Mouse (Mus musculus): ENCODE measurements at regions not wholly inside any gene's neighbourhood (a gene's known extent, or its start where the extent isn't known, plus 50 kb on each side); places are given as distances from the start of the nearest gene placed in this dataset.

DNA sequence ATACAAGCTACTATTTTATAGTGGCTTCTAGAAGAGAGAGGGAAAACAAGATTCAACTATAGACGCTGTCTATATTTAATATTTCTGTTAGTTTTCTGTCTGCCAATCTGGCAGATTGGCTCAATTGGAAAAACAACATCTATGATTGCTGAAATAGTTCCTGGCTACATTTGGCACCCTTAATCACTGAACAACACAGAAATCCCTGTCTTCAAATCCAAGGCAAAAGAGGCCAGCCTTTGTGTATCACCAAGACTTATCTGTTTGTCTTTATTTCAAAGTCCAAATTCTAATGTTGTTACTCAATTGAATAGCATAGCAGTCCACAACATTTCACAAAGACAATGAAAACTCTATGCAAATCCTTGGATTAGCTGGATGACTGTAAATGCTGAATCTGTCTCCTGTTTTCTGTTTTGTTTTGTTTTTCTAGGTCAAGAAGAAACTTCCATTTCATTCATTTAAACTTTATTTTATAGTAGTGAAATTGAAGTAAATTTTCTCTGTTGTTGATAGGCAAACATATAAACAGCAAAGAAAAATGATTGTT, 265.1 kb upstream of the Gm9747 start:
- Histone ChIP-seq H3K4me1 (ENCODE audit: insufficient read depth, low read length) (no peaks in the 10 kb centered on the region), H3K27me3 (ENCODE audit: insufficient read depth, low read length) (no peaks in the 10 kb centered on the region), H3K9me3 (ENCODE audit: low read length) (no peaks in the 10 kb centered on the region), H3K4me3 (ENCODE audit: low read depth, low read length) (no peak overlapping the region), H3K27ac (ENCODE audit: low read depth, low read length) (no peak overlapping the region), H3K36me3 (ENCODE audit: insufficient read depth, low read length) (no peaks in the 10 kb centered on the region), H3K4me2 (ENCODE audit: low read depth, low read length, poor library complexity, severe bottlenecking) (no peak overlapping the region), H3K9ac (replicated peaks; ENCODE audit: low read length, poor library complexity, severe bottlenecking) (no peak overlapping the region)
- DNase-seq (ENCODE audit: low spot score) (no peak), ATAC-seq (ENCODE audit: low FRiP score) (no peak)
- TF ChIP-seq CTCF (IDR thresholded peaks at IDR 0.05) = no peak
- WGBS = 76% methylated on average over 1 of the region's 1 CpGs

DNA sequence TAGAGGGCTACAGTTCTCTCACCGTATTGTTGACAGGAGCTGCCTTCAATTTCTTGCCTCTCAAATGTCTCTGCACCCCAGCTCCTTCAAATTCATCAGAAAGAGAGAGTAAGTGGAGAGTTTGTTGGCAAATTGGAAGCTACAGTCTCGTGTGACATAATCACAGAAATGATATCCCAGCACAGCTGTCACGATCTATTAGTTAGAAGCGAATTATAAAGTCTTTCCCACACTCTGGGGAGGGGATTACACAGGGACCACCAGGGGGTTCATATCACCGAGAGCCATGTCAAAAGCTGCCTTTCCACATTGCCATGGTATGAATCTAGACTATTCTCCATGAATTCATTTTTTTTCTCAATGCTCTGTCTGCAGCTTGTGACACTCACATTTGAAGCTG, 260.3 kb upstream of the Gm9747 start:
- DNase-seq (ENCODE audit: low spot score) = no peak
- Histone ChIP-seq H3K9me3 (ENCODE audit: low read length) (no peaks in the 10 kb centered on the region), H3K4me2 (ENCODE audit: low read depth, low read length, poor library complexity, severe bottlenecking) (no peak overlapping the region), H3K4me1 (ENCODE audit: insufficient read depth, low read length) (no peaks in the 10 kb centered on the region), H3K27ac (ENCODE audit: low read depth, low read length) (no peak overlapping the region), H3K36me3 (ENCODE audit: insufficient read depth, low read length) (no peaks in the 10 kb centered on the region), H3K4me3 (ENCODE audit: low read depth, low read length) (no peak overlapping the region), H3K27me3 (ENCODE audit: insufficient read depth, low read length) (no peaks in the 10 kb centered on the region), H3K9ac (replicated peaks; ENCODE audit: low read length, poor library complexity, severe bottlenecking) (no peak overlapping the region)
- no peak for ATAC-seq (ENCODE audit: low FRiP score)
- TF ChIP-seq CTCF (IDR thresholded peaks at IDR 0.05) = no peak
- WGBS = 50% methylated on average over 5 of the region's 5 CpGs

DNA sequence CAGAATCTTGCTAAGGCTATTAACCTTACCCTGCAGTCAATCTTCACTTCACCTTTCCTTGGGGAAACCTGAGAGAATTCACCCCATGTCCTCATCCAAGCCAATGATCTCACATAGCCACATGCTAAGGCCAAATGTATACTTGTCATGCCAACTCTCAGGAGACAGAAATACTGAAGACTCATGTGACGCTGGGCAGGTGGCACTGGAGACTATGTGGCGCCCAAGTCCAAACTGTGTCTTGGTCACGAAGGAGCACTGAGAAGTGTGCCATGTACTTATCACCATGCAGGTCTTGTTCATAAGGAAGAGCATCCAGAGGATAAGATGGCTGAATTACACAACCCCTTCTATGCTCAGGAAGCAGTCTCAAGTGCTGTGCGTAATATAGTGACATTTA, 259.4 kb upstream of the Gm9747 start:
- Histone ChIP-seq H3K27me3 (ENCODE audit: insufficient read depth, low read length) (no peaks in the 10 kb centered on the region), H3K9me3 (ENCODE audit: low read length) (no peaks in the 10 kb centered on the region), H3K4me2 (ENCODE audit: low read depth, low read length, poor library complexity, severe bottlenecking) (no peak overlapping the region), H3K36me3 (ENCODE audit: insufficient read depth, low read length) (no peaks in the 10 kb centered on the region), H3K4me1 (ENCODE audit: insufficient read depth, low read length) (no peaks in the 10 kb centered on the region), H3K27ac (ENCODE audit: low read depth, low read length) (no peak overlapping the region), H3K9ac (replicated peaks; ENCODE audit: low read length, poor library complexity, severe bottlenecking) (no peak overlapping the region), H3K4me3 (ENCODE audit: low read depth, low read length) (no peak overlapping the region)
- ATAC-seq (ENCODE audit: low FRiP score) = no peak
- TF ChIP-seq CTCF (IDR thresholded peaks at IDR 0.05) = no peak
- 91% methylated on average over 4 of the region's 4 CpGs for WGBS
- DNase-seq (ENCODE audit: low spot score) = no peak

DNA sequence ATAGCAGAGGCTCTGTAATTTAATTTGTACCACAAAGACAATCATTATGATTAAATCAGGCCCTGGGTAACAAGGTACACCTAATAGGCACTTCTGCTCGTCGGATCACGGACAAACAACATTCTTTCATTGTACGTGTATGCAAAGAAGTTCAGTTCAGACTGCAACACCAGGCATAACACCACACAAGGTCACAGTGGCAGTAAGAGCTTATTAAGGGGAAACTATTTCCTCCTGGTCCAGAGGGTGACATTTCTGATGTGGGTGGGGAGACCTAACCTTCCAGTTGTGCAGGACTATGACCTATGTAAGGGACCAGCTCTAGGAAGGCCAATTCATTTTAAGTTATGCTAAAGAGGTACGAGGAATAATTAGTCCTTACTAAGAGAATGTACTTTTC, 225.0 kb upstream of the Gm9747 start:
- Histone ChIP-seq H3K9ac (replicated peaks; ENCODE audit: low read length, poor library complexity, severe bottlenecking) (no peak overlapping the region), H3K4me2 (ENCODE audit: low read depth, low read length, poor library complexity, severe bottlenecking) (no peak overlapping the region), H3K9me3 (ENCODE audit: low read length) (no peaks in the 10 kb centered on the region), H3K27ac (ENCODE audit: low read depth, low read length) (no peak overlapping the region), H3K4me3 (ENCODE audit: low read depth, low read length) (no peak overlapping the region), H3K4me1 (ENCODE audit: insufficient read depth, low read length) (no peaks in the 10 kb centered on the region), H3K36me3 (ENCODE audit: insufficient read depth, low read length) (no peaks in the 10 kb centered on the region), H3K27me3 (ENCODE audit: insufficient read depth, low read length) (no peaks in the 10 kb centered on the region)
- no peak for ATAC-seq (ENCODE audit: low FRiP score)
- TF ChIP-seq CTCF (IDR thresholded peaks at IDR 0.05) = no peak
- DNase-seq (ENCODE audit: low spot score) = no peak
- 84% methylated on average over 5 of the region's 5 CpGs for WGBS

DNA sequence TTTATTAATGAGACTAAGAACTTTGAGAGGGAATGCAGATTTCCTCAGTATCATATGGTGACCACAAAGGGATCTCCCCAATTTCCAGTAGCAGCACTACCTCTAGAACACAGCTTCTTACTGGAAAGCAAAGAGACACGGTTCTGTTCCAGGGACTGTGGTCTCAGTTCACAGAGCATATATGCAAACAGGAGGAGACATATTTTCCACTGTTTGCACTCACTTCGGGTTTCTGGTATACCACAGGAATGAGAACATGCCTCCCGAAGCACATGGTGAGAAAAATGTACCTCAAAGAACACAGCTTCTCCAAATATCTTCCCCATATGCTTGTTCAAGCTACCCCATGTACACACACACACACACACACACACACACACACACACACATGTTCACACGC, 224.1 kb upstream of the Gm9747 start:
- Histone ChIP-seq H3K4me1 (ENCODE audit: insufficient read depth, low read length) (no peaks in the 10 kb centered on the region), H3K27ac (ENCODE audit: low read depth, low read length) (no peak overlapping the region), H3K4me3 (ENCODE audit: low read depth, low read length) (no peak overlapping the region), H3K4me2 (ENCODE audit: low read depth, low read length, poor library complexity, severe bottlenecking) (no peak overlapping the region), H3K27me3 (ENCODE audit: insufficient read depth, low read length) (no peaks in the 10 kb centered on the region), H3K9me3 (ENCODE audit: low read length) (no peaks in the 10 kb centered on the region), H3K9ac (replicated peaks; ENCODE audit: low read length, poor library complexity, severe bottlenecking) (no peak overlapping the region), H3K36me3 (ENCODE audit: insufficient read depth, low read length) (no peaks in the 10 kb centered on the region)
- 87% methylated on average over 4 of the region's 4 CpGs for WGBS
- TF ChIP-seq CTCF (IDR thresholded peaks at IDR 0.05) = no peak
- ATAC-seq (ENCODE audit: low FRiP score) (no peak), DNase-seq (ENCODE audit: low spot score) (no peak)

DNA sequence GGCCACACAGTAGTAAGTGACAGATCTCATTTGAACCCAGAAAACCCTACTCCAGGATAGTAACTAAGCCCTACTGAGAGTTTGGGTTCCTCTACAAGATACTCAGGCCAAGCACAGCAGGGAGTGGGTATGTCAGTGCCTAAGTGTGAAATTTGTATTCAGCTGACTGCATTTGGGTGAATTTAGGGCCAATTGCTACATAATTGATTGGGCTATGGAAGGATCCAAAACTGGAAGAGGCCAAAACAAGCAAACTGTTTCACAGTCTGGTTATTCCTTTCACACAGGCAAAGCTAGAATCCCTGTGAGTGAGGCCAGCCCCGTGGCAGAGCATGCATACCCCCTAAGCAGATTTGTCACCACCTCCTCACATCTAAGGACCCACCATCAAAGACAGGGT, 221.9 kb upstream of the Gm9747 start:
- H3K36me3 ChIP-seq (ENCODE audit: insufficient read depth, low read length) = no peaks in the 10 kb centered on the region
- no peak overlapping the region for H3K4me3 ChIP-seq (ENCODE audit: low read depth, low read length)
- H3K4me2 ChIP-seq (ENCODE audit: low read depth, low read length, poor library complexity, severe bottlenecking) = no peak overlapping the region
- TF ChIP-seq CTCF (IDR thresholded peaks at IDR 0.05) = no peak
- 48% methylated on average over 1 of the region's 1 CpGs for WGBS
- H3K27ac ChIP-seq (ENCODE audit: low read depth, low read length) = no peak overlapping the region
- H3K9me3 ChIP-seq (ENCODE audit: low read length) = no peaks in the 10 kb centered on the region
- H3K9ac ChIP-seq (replicated peaks; ENCODE audit: low read length, poor library complexity, severe bottlenecking) = no peak overlapping the region
- ATAC-seq (ENCODE audit: low FRiP score) = no peak
- H3K27me3 ChIP-seq (ENCODE audit: insufficient read depth, low read length) = no peaks in the 10 kb centered on the region
- no peak for DNase-seq (ENCODE audit: low spot score)
- no peaks in the 10 kb centered on the region for H3K4me1 ChIP-seq (ENCODE audit: insufficient read depth, low read length)

All from midbrain, postnatal 0 days (tissue).